Mouse (Mus musculus) olfactory bulb, adult 2 months (tissue): ENCODE results near the gene Unk.

Experiments
- CTCF ChIP-seq: fragments of 200-500 bp; IDR thresholded peaks from 2 replicates; pipeline ENCODE4 v1.5.1; 2012; ENCODE audit warnings: low read depth, mild to moderate bottlenecking, low read length, moderate library complexity; ENCODE audit not compliant: insufficient read depth
- POLR2A ChIP-seq: fragments of 200-500 bp; IDR thresholded peaks from 2 replicates; pipeline ENCODE4 v1.6.1; 2012; ENCODE audit warnings: mild to moderate bottlenecking, low read depth, low read length, moderate library complexity; ENCODE audit not compliant: insufficient read depth

DNA sequence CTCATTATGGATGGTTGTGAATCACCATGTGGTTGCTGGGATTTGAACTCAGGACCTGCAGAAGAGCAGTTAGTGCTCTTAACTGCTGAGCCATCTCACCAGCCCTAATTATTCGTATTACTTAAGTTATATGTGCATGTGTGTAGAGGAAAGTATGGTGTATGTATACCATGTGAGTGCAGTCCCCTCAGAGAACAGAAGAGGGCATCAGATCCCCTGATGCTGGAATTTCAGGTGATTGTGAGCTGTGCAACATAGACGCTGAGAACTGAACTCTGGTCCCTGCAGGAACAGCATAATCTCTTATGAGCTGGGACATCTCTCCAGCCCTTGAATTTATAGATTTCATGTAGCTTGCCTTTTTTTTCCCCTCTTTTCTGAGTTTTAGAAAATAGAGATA is 11.7 kb downstream of the Unk start:
- TF ChIP-seq POLR2A (no peak), CTCF (no peak)
